Mouse (Mus musculus): ENCODE results near the gene 9430038I01Rik. TPM values are rescaled to one million over a fixed set of nuclear protein-coding genes. Genes with fewer than 3 reads are reported as not detected.

The 9430038I01Rik gene
- polyA plus RNA-seq, 1 experiment: 6.9 TPM

DNA sequence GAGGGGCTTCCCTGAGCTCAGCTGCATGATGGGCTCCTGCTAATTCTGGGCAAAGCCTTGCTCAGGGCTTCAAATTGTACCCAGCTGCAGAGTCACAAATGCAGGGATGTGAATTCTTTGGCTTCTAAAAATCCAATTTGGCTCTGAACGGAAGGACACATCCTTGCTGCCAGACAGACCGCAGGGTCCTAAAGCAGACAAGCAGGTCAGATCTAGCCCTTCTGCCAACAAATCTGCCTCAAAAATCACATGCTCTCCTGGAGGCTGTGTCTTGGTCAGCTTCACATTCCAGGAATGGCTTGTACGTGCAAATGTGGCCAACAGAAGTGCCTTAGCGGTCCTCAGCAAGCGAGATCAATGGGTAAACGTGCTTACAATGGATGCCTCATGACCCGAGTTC lies 46.0 kb downstream of the 9430038I01Rik start:
- TF ChIP-seq CTCF (IDR thresholded peaks at IDR 0.05; ENCODE audit: borderline replicate concordance, extremely low read depth, insufficient read depth, insufficient read length) (no peak), POLR2A (IDR thresholded peaks at IDR 0.05; ENCODE audit: borderline replicate concordance, extremely low read depth, insufficient read depth, insufficient read length, poor library complexity, severe bottlenecking) (no peak)
- peak; percentile 16 for DNase-seq (ENCODE audit: low read depth)

DNA sequence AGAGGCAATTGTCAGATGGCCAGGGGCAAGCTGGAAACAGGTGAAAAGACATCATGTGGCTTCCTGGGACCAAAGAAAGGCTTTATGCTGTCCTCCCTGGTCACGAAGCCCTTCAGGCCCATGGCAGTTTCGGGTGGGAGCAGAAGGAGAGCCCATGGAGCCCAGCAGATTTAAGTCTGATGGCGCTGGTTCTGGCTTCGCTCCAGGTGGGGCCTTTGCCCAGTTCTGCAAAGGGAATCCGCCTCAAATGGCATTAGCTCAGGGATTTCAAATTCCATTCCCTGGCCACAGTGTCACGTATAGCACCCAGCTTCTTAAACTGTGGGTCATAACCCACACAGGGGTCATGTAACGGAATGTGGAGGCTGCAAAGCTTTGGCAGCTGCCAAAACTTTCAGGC lies 63.7 kb downstream of the 9430038I01Rik start:
- peak; percentile 41 for DNase-seq (ENCODE audit: low read depth)
- TF ChIP-seq POLR2A (IDR thresholded peaks at IDR 0.05; ENCODE audit: borderline replicate concordance, extremely low read depth, insufficient read depth, insufficient read length, poor library complexity, severe bottlenecking) (no peak), CTCF (IDR thresholded peaks at IDR 0.05; ENCODE audit: borderline replicate concordance, extremely low read depth, insufficient read depth, insufficient read length) (no peak)

DNA sequence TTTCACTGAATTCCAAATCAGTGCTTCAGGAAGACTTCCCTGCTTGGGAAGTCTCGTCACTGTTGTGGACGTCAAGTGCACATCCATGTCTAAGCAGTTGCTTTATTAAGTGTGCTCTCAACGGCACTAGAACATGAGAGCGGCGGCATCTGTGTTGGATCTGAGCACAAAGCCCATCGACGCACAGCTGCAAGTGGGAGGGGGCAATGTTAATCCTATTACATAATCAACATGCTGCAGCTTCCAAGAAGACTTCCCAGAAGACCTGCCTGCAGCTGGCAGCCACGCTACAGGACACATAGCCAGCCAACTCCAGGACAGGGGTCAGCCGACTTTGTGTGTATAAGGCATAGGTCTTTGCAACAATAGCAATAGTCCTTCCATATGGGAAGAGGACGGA lies 64.5 kb downstream of the 9430038I01Rik start:
- TF ChIP-seq CTCF (IDR thresholded peaks at IDR 0.05; ENCODE audit: borderline replicate concordance, extremely low read depth, insufficient read depth, insufficient read length): no peak
- TF ChIP-seq POLR2A (IDR thresholded peaks at IDR 0.05; ENCODE audit: borderline replicate concordance, extremely low read depth, insufficient read depth, insufficient read length, poor library complexity, severe bottlenecking): no peak
- DNase-seq (ENCODE audit: low read depth): peak; percentile 72

DNA sequence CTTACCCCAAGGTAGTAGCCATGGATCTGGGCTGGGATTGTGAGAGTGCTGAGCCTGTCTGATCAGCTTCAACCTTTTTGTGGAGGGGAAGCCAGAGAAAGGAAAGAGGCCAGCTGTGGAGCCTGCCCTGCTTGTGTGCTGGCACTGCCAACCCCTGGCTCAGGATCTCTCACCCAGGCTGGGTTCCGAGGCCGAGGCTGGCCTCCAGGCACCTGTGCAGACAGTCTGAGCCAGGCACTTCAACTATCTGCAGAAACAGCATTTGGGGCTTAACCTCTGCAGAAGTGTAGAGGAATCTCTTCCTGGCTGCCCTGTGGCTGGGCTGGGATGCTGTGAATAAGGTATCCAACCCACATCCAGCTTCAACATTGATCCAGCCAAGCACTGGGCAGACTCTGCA lies 76.6 kb downstream of the 9430038I01Rik start:
- TF ChIP-seq POLR2A (IDR thresholded peaks at IDR 0.05; ENCODE audit: borderline replicate concordance, extremely low read depth, insufficient read depth, insufficient read length, poor library complexity, severe bottlenecking) (no peak), CTCF (IDR thresholded peaks at IDR 0.05; ENCODE audit: borderline replicate concordance, extremely low read depth, insufficient read depth, insufficient read length) (no peak)
- DNase-seq (ENCODE audit: low read depth): no peak

Other genes starting within 250 kb of the 9430038I01Rik start
- gene Ebf3, start 96.3 kb downstream of the 9430038I01Rik start, polyA plus RNA-seq (2012; rRNA removed): 46.4 and 157 TPM in 2 replicates
- 132 and 136 TPM in 2 replicates for gene Glrx3, start 26.9 kb upstream of the 9430038I01Rik start, polyA plus RNA-seq (2012; rRNA removed)